ENCODE assay signal across 18 mouse cellular contexts in genomic region chr4:95653296-95653912, GRCm38 (mm10).
DNase-seq lines count a peak whose midpoint lies in the region; ATAC-seq and TF ChIP-seq lines count a peak whose summit lies in the region.
"Had no signal": no experiment of that assay in that cellular context is flagged by ENCODE, and none has a peak within 500 bp of the region (broad histone marks: within the 10 kb centered on the region; RNA-seq: fewer than 3 reads in every experiment).

No protein-coding gene starts in this region.

- no peaks in the 10 kb centered on the region for H3K27me3 ChIP-seq in embryonic facial prominence, embryonic 12.5 days
- no peaks in the 10 kb centered on the region for H3K27me3 ChIP-seq in forebrain, embryonic 11.5 days (ENCODE audit: control insufficient read depth, insufficient read depth, low read length)
- H3K27me3 ChIP-seq in kidney, embryonic 14.5 days (ENCODE audit: control insufficient read depth, insufficient read depth, low read length), result no peaks in the 10 kb centered on the region
- H3K27me3 ChIP-seq in kidney, adult 2 months (replicated peaks; ENCODE audit: control insufficient read depth, insufficient read depth, low read length), result no peaks in the 10 kb centered on the region
- H3K27me3 ChIP-seq: hindbrain, embryonic 15.5 days had no signal

- H3K4me2 ChIP-seq in embryonic facial prominence, embryonic 12.5 days (replicated peaks), result no peak overlapping the region
- no peak overlapping the region for H3K4me2 ChIP-seq in forebrain, embryonic 11.5 days (ENCODE audit: low read depth, low read length, severe bottlenecking)
- H3K4me2 ChIP-seq in kidney, embryonic 14.5 days (replicated peaks; ENCODE audit: low read depth, low read length), result no peak overlapping the region
- H3K4me2 ChIP-seq: hindbrain, embryonic 15.5 days; midbrain, embryonic 11.5 days had no signal

- peaks cover 31% of the 10 kb centered on the region for H3K4me1 ChIP-seq in embryonic facial prominence, embryonic 12.5 days
- peaks cover 11% of the 10 kb centered on the region; the same call in 1 of the 2 replicates for H3K4me1 ChIP-seq in forebrain, embryonic 11.5 days (replicated peaks; ENCODE audit: control insufficient read depth, insufficient read depth, low read length)
- H3K4me1 ChIP-seq in olfactory bulb, adult 2 months (ENCODE audit: control insufficient read depth, insufficient read depth, low read length), result peaks cover 6% of the 10 kb centered on the region; the same call in 1 of the 2 replicates
- no peaks in the 10 kb centered on the region for H3K4me1 ChIP-seq in kidney, embryonic 14.5 days (ENCODE audit: control insufficient read depth, insufficient read depth, low read length)
- H3K4me1 ChIP-seq in kidney, adult 2 months (ENCODE audit: control insufficient read depth, insufficient read depth, low read length), result no peaks in the 10 kb centered on the region

- H3K36me3 ChIP-seq in embryonic facial prominence, embryonic 12.5 days, result no peaks in the 10 kb centered on the region
- H3K36me3 ChIP-seq in forebrain, embryonic 11.5 days (ENCODE audit: control insufficient read depth, insufficient read depth, low read length), result no peaks in the 10 kb centered on the region
- H3K36me3 ChIP-seq in kidney, embryonic 14.5 days (ENCODE audit: control insufficient read depth, insufficient read depth, low read length), result no peaks in the 10 kb centered on the region
- H3K36me3 ChIP-seq in kidney, adult 2 months (ENCODE audit: control insufficient read depth, insufficient read depth, low read length), result no peaks in the 10 kb centered on the region
- H3K36me3 ChIP-seq: hindbrain, embryonic 15.5 days had no signal

- H3K27ac ChIP-seq in embryonic facial prominence, embryonic 12.5 days, result peak overlapping the region; percentile 77
- 0 out of 2 replicates have a peak overlapping the region, but pooled peaks have one; percentile 18 for H3K27ac ChIP-seq in forebrain, embryonic 11.5 days (ENCODE audit: low read depth, low read length)
- 0 out of 2 replicates have a peak overlapping the region, but pooled peaks have one; percentile 36 for H3K27ac ChIP-seq in olfactory bulb, adult 2 months (ENCODE audit: insufficient read depth, low read depth, low read length)
- no peak overlapping the region for H3K27ac ChIP-seq in kidney, embryonic 14.5 days (ENCODE audit: low read depth, low read length)
- no peak overlapping the region for H3K27ac ChIP-seq in kidney, adult 2 months (ENCODE audit: insufficient read depth, low read depth, low read length)
- H3K27ac ChIP-seq: hindbrain, embryonic 15.5 days had no signal

- no peak for ATAC-seq in embryonic facial prominence, embryonic 12.5 days (ENCODE audit: insufficient number of reproducible peaks, insufficient read depth, low FRiP score, low TSS enrichment)
- ATAC-seq in forebrain, embryonic 11.5 days (replicated peaks; ENCODE audit: low FRiP score), result peak; percentile 63; the same call in 1 of the 2 replicates
- ATAC-seq in kidney, embryonic 14.5 days (ENCODE audit: low FRiP score, low TSS enrichment), result no peak

- WGBS in embryonic facial prominence, embryonic 12.5 days, result 27% methylated on average over 3 of the region's 4 CpGs
- 5% methylated on average over 3 of the region's 4 CpGs for WGBS in forebrain, embryonic 11.5 days
- 52% methylated on average over 4 of the region's 4 CpGs for WGBS in olfactory bulb, adult 2 months
- WGBS in kidney, embryonic 14.5 days, result 56% methylated on average over 4 of the region's 4 CpGs
- 44% methylated on average over 4 of the region's 4 CpGs for WGBS in kidney, adult 2 months

- H3K9me3 ChIP-seq in embryonic facial prominence, embryonic 12.5 days, result no peaks in the 10 kb centered on the region
- no peaks in the 10 kb centered on the region for H3K9me3 ChIP-seq in forebrain, embryonic 11.5 days (ENCODE audit: control insufficient read depth, low read length)
- H3K9me3 ChIP-seq in kidney, embryonic 14.5 days (ENCODE audit: control insufficient read depth, low read length), result no peaks in the 10 kb centered on the region
- H3K9me3 ChIP-seq: hindbrain, embryonic 15.5 days had no signal

- no peak overlapping the region for H3K9ac ChIP-seq in embryonic facial prominence, embryonic 12.5 days
- H3K9ac ChIP-seq in forebrain, embryonic 11.5 days (ENCODE audit: low read length), result no peak overlapping the region
- H3K9ac ChIP-seq in kidney, embryonic 14.5 days (ENCODE audit: low read depth, low read length), result no peak overlapping the region
- H3K9ac ChIP-seq: hindbrain, embryonic 15.5 days had no signal

- peak; percentile 29 for DNase-seq in retina, postnatal 1 day
- no peak for DNase-seq in retina, embryonic 14.5 days (ENCODE audit: low spot score)
- DNase-seq in forebrain, embryonic 11.5 days (ENCODE audit: low spot score), result no peak
- DNase-seq in kidney, adult 2 months, result no peak
- DNase-seq: adrenal gland, postnatal 36 days; cerebellum, postnatal 36 days; heart, postnatal 10 days; kidney, adult 18-20 months; lung, adult 18-20 months; lung, postnatal 36 days; right cerebral cortex, postnatal 25 days; thymus, adult 2 months had no signal

- TF ChIP-seq CTCF in olfactory bulb, adult 2 months (IDR thresholded peaks at IDR 0.05; ENCODE audit: insufficient read depth, low read depth, low read length), result no peak
- TF ChIP-seq CTCF in kidney, adult 2 months (conservative IDR thresholded peaks at IDR 0.05; ENCODE audit: insufficient read depth, insufficient read length, low read depth, low read length), result no peak

- no peak overlapping the region for H3K4me3 ChIP-seq in embryonic facial prominence, embryonic 12.5 days
- H3K4me3 ChIP-seq in forebrain, embryonic 11.5 days (ENCODE audit: low read depth, low read length), result no peak overlapping the region
- no peak overlapping the region for H3K4me3 ChIP-seq in olfactory bulb, adult 2 months (ENCODE audit: insufficient read depth, low read depth, low read length)
- no peak overlapping the region for H3K4me3 ChIP-seq in kidney, embryonic 14.5 days (ENCODE audit: low read length)
- H3K4me3 ChIP-seq in kidney, adult 2 months (ENCODE audit: insufficient read depth, low read depth, low read length), result no peak overlapping the region
- H3K4me3 ChIP-seq: hindbrain, embryonic 15.5 days; myocyte had no signal

- TF ChIP-seq POLR2A in olfactory bulb, adult 2 months (IDR thresholded peaks at IDR 0.05; ENCODE audit: insufficient read depth, low read depth, low read length), result no peak
- no peak for TF ChIP-seq POLR2A in kidney, adult 2 months (IDR thresholded peaks at IDR 0.05; ENCODE audit: low read depth, low read length)

Comparison
In these comparisons a context has a peak if more than half of its experiments do, and no peak if none do; other contexts are left out.
1. H3K27ac ChIP-seq: peak in embryonic facial prominence, embryonic 12.5 days (single experiment), forebrain, embryonic 11.5 days (single experiment) and olfactory bulb, adult 2 months (single experiment); none in kidney, embryonic 14.5 days (single experiment) and kidney, adult 2 months (single experiment).